Mouse (Mus musculus) thymus, postnatal 36 days (tissue): Measurements from ENCODE around the gene 3110082I17Rik.

Experiments used
- DNase-seq, 2 experiments: peaks; one replicate each; pipeline ENCODE4 v3.0.0; 2022; ENCODE audit warnings: mixed read lengths in 2 of 2

3110082I17Rik gene

DNA sequence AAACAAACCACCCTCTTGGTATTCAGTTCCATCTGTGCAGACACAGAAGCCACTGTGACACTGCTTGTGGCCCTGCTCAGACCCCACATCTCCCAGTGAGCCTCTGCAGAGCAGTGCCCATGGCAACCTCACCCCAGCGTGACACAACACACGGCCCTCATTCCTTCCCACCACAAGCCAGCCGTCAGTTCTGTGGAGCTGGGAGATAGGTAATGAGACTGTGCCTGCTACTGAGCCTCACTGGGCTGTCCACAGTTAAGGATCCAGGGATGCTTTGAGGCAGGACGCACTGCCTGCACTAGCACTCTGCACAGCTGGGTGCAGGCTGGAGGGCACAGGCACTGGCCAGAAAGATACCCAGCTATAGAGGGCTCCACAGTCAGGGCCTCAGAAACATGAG is 10.4 kb downstream of the 3110082I17Rik start:
- DNase-seq, result no peak

- DNase-seq, result peak; percentile 32 to 64
Observed at GRCm38 (mm10) chr5:139449161-139449791, 11.1 kb downstream of the 3110082I17Rik start.

GRCm38 (mm10) chr5:139448025-139448424 is 12.3 kb downstream of the 3110082I17Rik start:
- no peak for DNase-seq

- no peak for DNase-seq
Observed at GRCm38 (mm10) chr5:139445258-139445657, 15.1 kb downstream of the 3110082I17Rik start.

DNA sequence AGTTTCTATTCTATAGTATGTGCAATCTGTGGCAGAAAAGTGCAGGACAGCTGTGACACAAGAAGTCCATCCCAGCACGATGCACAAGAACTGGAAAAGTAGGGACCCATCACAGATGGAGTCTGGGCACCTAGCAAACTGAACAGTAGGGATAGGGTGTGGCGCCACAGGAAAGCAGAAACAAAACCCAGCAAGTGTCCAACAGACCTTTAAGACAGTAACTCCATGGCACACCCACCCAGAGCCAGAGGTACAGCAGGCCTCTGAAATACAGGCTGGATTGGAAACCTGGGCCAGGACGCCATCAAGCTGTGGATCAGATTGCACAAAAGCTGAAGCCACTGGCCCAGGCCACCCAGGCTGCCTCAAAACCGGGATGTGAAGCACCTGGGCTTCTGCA is 17.4 kb downstream of the 3110082I17Rik start:
- no peak for DNase-seq

- DNase-seq, result no peak
Observed at GRCm38 (mm10) chr5:139442428-139442827, 17.9 kb downstream of the 3110082I17Rik start.

DNA sequence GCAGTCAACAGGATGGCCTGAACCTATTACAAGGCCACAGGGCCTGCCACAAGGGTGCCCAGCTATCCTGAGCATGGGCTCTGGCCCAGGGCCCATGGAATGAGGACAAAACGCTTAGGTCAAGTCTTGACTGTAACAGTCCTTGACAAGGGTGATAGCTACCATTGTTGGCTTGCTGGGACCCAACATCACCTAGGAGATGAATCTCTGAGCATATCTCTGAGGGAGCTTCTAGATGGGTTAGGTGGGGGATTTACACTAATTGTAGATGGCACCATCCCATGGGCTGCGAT is 18.7 kb downstream of the 3110082I17Rik start:
- no peak for DNase-seq

GRCm38 (mm10) chr5:139440926-139441725 is 19.2 kb downstream of the 3110082I17Rik start:
- no peak for DNase-seq

GRCm38 (mm10) chr5:139440451-139440850 is 19.9 kb downstream of the 3110082I17Rik start:
- no peak for DNase-seq

GRCm38 (mm10) chr5:139438440-139438839 is 21.9 kb downstream of the 3110082I17Rik start:
- DNase-seq, result no peak

DNA sequence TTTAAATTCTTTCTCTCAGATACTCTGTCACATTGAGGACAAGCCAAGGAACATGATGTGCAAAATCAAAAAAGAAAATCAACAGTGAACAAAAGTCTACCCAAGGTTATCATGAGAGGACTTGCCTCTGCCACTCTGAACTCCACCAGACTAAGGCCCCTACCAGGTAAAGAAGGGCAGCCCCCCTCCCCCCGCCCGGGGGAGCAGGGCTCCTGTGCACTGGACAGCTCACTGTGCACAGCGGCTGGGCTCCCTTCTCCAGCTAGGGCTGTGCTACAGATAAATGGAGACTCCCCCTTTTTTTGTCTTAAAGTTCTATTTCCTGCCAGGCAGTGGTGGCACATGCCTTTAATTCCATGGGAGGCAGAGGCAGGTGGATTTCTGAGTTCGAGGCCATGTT is 22.6 kb downstream of the 3110082I17Rik start:
- DNase-seq, result no peak

- no peak for DNase-seq
Observed at GRCm38 (mm10) chr5:139434940-139435339, 25.4 kb downstream of the 3110082I17Rik start.

DNA sequence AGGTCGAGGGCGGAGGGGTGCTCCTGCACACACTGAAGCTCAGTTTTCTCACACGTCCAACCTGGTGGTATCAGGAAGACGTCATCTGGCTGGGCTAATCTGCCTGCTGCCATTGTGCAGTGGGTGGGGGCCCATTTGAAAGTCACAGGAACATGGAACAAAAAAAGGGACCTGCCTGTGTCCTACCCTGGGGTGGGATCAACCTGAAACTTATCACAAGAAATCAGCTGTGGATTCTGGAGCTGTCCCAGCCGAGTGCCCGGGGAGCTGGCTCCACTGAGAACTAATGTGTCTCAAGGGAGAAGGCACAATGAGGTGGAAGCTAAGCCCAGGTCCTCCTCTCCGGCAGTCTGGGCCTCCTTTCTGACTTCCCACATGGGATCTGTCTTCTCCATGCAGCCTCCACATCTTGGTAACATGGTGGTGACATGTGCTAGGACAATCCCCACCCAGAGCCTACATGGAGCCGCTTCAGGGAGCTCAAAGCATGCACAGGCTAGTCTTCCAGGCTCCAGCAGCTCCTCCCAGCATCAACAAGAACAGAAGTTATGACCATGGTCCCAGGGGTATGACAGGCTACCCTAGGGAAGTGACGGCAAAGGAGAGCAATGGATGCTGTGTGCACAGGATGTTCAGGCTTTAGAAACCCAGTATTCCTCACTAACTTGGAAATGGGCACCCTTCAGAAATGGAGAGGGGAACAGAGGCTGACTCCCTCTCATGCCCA is 26.3 kb downstream of the 3110082I17Rik start:
- DNase-seq, result no peak

DNA sequence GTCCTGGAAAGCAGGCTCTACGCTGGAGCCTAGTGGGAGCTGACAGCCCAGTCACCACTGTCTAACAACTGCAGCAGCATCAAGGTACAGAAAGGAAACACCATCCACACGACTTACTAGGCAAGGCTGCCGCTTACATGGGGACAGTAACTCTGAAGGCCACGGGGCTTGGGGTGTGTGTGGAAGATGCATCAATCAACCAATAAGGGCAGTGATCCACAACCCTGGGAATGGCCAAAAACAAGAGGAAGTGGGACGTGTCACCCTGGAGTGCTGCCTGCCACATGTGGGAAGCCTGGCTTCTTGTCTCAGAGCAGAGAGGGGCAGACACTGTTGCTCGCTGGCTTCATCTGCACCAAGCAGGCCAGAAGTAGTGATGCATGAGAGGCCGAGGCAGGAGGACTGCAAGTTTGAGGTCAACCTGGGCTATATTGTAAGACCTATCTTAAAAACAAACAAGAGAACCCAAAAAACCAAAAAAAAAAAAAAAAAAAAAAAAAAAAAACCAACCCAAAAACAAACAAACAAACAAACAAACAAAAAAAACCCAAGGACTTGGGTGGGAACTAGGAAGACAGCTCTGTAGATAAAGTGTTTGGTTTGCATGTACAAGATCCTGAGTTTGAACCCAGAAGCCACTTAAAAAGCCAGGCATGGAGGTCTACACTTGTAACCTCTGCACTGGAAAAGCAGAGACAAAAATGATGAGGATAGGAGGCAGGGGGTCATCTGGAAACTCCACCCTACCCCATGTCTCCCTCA is 27.4 kb downstream of the 3110082I17Rik start:
- no peak for DNase-seq

GRCm38 (mm10) chr5:139432333-139432732 is 28.0 kb downstream of the 3110082I17Rik start:
- no peak for DNase-seq

- no peak for DNase-seq
Observed at GRCm38 (mm10) chr5:139429818-139430341, 30.4 kb downstream of the 3110082I17Rik start.

DNA sequence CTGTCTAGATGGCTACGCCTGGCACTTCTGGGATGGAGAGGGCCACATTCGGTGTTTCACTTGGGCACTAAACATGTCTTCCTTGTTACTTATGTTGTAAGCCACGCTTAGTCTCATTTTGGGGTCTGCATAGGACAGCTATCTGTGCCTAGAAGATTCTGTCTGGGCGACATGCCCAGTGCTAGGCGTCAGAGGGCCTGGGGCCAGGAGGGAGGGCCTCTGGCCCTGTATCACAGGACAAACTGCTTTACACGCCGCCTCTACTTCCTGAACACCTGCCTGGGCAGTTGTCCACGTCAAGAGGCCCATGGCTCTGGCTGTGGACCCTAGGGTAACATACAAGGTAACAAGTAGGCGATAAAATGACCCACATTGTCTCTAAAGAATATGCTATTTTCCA is 32.3 kb downstream of the 3110082I17Rik start:
- DNase-seq, result no peak

DNA sequence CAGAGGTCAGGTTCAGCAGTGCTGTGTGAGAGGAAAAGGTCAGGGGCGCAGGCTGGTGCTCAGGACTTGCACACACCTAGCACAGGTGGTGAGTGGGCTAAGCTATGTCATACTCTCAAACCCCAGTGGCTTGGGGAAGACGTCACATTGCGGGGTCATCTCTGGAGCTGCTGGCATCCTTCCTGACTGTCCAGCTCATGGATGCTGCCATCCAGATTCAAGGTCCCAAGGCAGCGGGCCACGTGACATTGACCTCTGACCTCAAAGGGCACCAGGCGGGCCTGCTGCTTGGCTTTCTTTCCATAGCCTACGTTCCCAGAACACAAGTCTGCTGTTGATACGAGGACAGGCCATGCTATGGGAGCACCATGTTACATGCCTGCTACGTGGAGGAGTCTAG is 33.3 kb downstream of the 3110082I17Rik start:
- no peak for DNase-seq

GRCm38 (mm10) chr5:139425198-139425597 is 35.1 kb downstream of the 3110082I17Rik start:
- no peak for DNase-seq

DNA sequence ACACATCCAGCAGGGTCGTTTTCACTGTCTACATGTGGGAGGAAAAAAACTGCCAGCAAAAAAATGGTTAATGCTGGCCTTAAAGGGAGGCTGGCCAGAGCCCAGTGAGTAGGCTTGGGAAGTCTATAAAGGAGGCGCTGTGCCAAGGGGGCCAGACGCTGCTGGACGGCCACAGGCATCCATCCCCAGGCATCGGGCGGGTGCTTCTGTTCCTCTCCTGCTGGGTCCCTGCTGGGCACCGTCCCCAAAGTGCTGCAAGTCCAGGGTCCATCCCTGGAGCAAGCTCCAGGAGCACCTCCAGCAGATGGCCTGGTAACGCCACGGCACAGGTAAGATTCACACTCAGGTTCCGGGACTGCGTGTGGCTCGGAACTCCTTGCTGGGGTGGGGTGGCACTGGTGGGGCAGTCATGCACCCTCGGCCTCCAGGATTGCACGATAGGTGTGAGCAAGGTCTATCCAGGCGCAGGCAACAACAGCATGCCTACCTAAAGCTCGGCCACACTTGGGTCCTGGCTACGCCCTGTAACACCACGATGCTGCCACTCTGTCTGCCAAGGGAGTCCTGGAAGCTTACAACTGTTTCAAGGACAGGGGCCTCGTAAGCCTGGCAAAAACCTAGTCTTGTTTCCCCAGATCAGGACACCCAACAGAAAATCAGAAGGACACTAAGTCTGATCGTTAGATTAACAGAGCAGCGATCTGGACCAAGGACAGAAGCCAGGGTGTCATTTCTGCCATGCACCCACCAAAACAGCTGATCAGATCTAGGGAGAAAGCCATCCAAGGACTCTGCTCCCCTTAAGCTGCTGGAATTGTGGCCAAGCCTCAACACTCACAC is 37.1 kb downstream of the 3110082I17Rik start, which contains the start of gene Gper1:
Gper1 (plus strand) TSS at position 126 of the 840 bp plus-strand sequence.
- no peak for DNase-seq

DNA sequence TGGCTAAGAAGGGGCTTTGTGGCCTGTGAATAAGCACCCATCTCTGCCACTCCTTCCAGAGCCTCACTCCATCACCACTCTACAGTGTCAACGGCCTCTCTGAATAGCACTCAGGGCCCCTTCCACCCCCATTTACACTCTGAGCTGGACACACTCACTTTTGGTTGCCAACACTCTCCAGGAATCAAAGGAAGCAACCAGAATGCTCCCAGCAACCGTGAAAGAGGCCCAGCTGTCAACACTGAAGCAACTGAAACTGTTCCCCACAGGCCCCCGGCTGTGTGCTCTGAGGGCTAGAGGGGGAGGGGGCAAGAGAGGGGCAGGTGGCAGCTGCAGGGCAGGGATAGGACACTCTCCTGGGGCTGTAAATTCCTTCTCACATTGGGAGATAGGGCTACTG is 41.7 kb downstream of the 3110082I17Rik start:
- peak; percentile 55 to 79 for DNase-seq

- no peak for DNase-seq
Observed at GRCm38 (mm10) chr5:139418110-139418509, 42.2 kb downstream of the 3110082I17Rik start.
